Mouse (Mus musculus): Measurements from ENCODE around the gene Tead2. TPM values are rescaled to one million over a fixed set of nuclear protein-coding genes. Genes with fewer than 3 reads are reported as not detected.

The Tead2 gene
- 10.9 TPM for polyA plus RNA-seq (2014; fragmentation: Illumina TruSeq; extraction: RNeasy Lipid Tissue Mini Kit (QIAGEN cat#74804))

GRCm38 (mm10) chr7:45215673-45216441 is at the start of gene Tead2:
TSS of gene Tead2 (plus strand) at chr7:45215753.

GRCm38 (mm10) chr7:45179469-45179868 is 36.1 kb upstream of the Tead2 start, which contains the start of gene Gfy:
TSS of gene Gfy (minus strand) at chr7:45179569.

GRCm38 (mm10) chr7:45180896-45181477 is 34.6 kb upstream of the Tead2 start, which contains the start of gene Pth2:
TSS of gene Pth2 (plus strand) at chr7:45180995.

GRCm38 (mm10) chr7:45204380-45205143 is 11.0 kb upstream of the Tead2 start, which contains the start of gene Ccdc155:
TSS of gene Ccdc155 (minus strand) at chr7:45204892.

GRCm38 (mm10) chr7:45211851-45212251 is 3.7 kb upstream of the Tead2 start, which contains the start of gene Dkkl1:
TSS of gene Dkkl1 (minus strand) at chr7:45212147.

GRCm38 (mm10) chr7:45238723-45239496 is 23.4 kb downstream of the Tead2 start, which contains the start of gene Cd37:
TSS of gene Cd37 (minus strand) at chr7:45239115.

GRCm38 (mm10) chr7:45240633-45241388 is 25.3 kb downstream of the Tead2 start, which contains the start of gene Slc6a16:
TSS of gene Slc6a16 (plus strand) at chr7:45241085.

GRCm38 (mm10) chr7:45277136-45277760 is 61.7 kb downstream of the Tead2 start, which contains the start of gene Slc6a21:
TSS of gene Slc6a21 (plus strand) at chr7:45277513.

Other genes starting within 250 kb of the Tead2 start
- 0.88 TPM for gene Cpt1c, start 240.9 kb upstream of the Tead2 start, polyA plus RNA-seq (2014; fragmentation: Illumina TruSeq; extraction: RNeasy Lipid Tissue Mini Kit (QIAGEN cat#74804))
- gene Prmt1, start 229.2 kb upstream of the Tead2 start, polyA plus RNA-seq (2014; fragmentation: Illumina TruSeq; extraction: RNeasy Lipid Tissue Mini Kit (QIAGEN cat#74804)): 8.2 TPM
- gene Irf3, start 218.1 kb upstream of the Tead2 start, polyA plus RNA-seq (2014; fragmentation: Illumina TruSeq; extraction: RNeasy Lipid Tissue Mini Kit (QIAGEN cat#74804)): 8.4 TPM
- gene Bcl2l12, start 217.0 kb upstream of the Tead2 start, polyA plus RNA-seq (2014; fragmentation: Illumina TruSeq; extraction: RNeasy Lipid Tissue Mini Kit (QIAGEN cat#74804)): 2.0 TPM
- gene Scaf1, start 199.4 kb upstream of the Tead2 start, polyA plus RNA-seq (2014; fragmentation: Illumina TruSeq; extraction: RNeasy Lipid Tissue Mini Kit (QIAGEN cat#74804)): 2.2 TPM
- gene Rras, start 197.8 kb upstream of the Tead2 start, polyA plus RNA-seq (2014; fragmentation: Illumina TruSeq; extraction: RNeasy Lipid Tissue Mini Kit (QIAGEN cat#74804)): 4.0 TPM
- 0.40 TPM for gene Prr12, start 162.9 kb upstream of the Tead2 start, polyA plus RNA-seq (2014; fragmentation: Illumina TruSeq; extraction: RNeasy Lipid Tissue Mini Kit (QIAGEN cat#74804))
- 9.1 TPM for gene Nosip, start 153.3 kb upstream of the Tead2 start, polyA plus RNA-seq (2014; fragmentation: Illumina TruSeq; extraction: RNeasy Lipid Tissue Mini Kit (QIAGEN cat#74804))
- 4.7 TPM for gene Prrg2, start 153.1 kb upstream of the Tead2 start, polyA plus RNA-seq (2014; fragmentation: Illumina TruSeq; extraction: RNeasy Lipid Tissue Mini Kit (QIAGEN cat#74804))
- gene Rcn3, start 123.5 kb upstream of the Tead2 start, polyA plus RNA-seq (2014; fragmentation: Illumina TruSeq; extraction: RNeasy Lipid Tissue Mini Kit (QIAGEN cat#74804)): 0.31 TPM
- 14.4 TPM for gene Fcgrt, start 111.9 kb upstream of the Tead2 start, polyA plus RNA-seq (2014; fragmentation: Illumina TruSeq; extraction: RNeasy Lipid Tissue Mini Kit (QIAGEN cat#74804))
- 474 TPM for gene Rps11, start 91.3 kb upstream of the Tead2 start, polyA plus RNA-seq (2014; fragmentation: Illumina TruSeq; extraction: RNeasy Lipid Tissue Mini Kit (QIAGEN cat#74804))
- 557 TPM for gene Rpl13a, start 87.0 kb upstream of the Tead2 start, polyA plus RNA-seq (2014; fragmentation: Illumina TruSeq; extraction: RNeasy Lipid Tissue Mini Kit (QIAGEN cat#74804))
- gene Gm45713, start 79.5 kb upstream of the Tead2 start, polyA plus RNA-seq (2014; fragmentation: Illumina TruSeq; extraction: RNeasy Lipid Tissue Mini Kit (QIAGEN cat#74804)): not detected
- 3.9 TPM for gene Flt3l, start 79.3 kb upstream of the Tead2 start, polyA plus RNA-seq (2014; fragmentation: Illumina TruSeq; extraction: RNeasy Lipid Tissue Mini Kit (QIAGEN cat#74804))
- gene Pih1d1, start 61.5 kb upstream of the Tead2 start, polyA plus RNA-seq (2014; fragmentation: Illumina TruSeq; extraction: RNeasy Lipid Tissue Mini Kit (QIAGEN cat#74804)): 2.1 TPM
- gene Aldh16a1, start 61.2 kb upstream of the Tead2 start, polyA plus RNA-seq (2014; fragmentation: Illumina TruSeq; extraction: RNeasy Lipid Tissue Mini Kit (QIAGEN cat#74804)): 0.88 TPM
- not detected for gene Slc17a7, start 51.8 kb upstream of the Tead2 start, polyA plus RNA-seq (2014; fragmentation: Illumina TruSeq; extraction: RNeasy Lipid Tissue Mini Kit (QIAGEN cat#74804))
- not detected for gene Gfy, start 36.2 kb upstream of the Tead2 start, polyA plus RNA-seq (2014; fragmentation: Illumina TruSeq; extraction: RNeasy Lipid Tissue Mini Kit (QIAGEN cat#74804))
- gene Pth2, start 34.8 kb upstream of the Tead2 start, polyA plus RNA-seq (2014; fragmentation: Illumina TruSeq; extraction: RNeasy Lipid Tissue Mini Kit (QIAGEN cat#74804)): not detected
- not detected for gene Ccdc155, start 10.9 kb upstream of the Tead2 start, polyA plus RNA-seq (2014; fragmentation: Illumina TruSeq; extraction: RNeasy Lipid Tissue Mini Kit (QIAGEN cat#74804))
- not detected for gene Dkkl1, start 3.6 kb upstream of the Tead2 start, polyA plus RNA-seq (2014; fragmentation: Illumina TruSeq; extraction: RNeasy Lipid Tissue Mini Kit (QIAGEN cat#74804))
- gene Cd37, start 23.4 kb downstream of the Tead2 start, polyA plus RNA-seq (2014; fragmentation: Illumina TruSeq; extraction: RNeasy Lipid Tissue Mini Kit (QIAGEN cat#74804)): not detected
- not detected for gene Slc6a16, start 25.3 kb downstream of the Tead2 start, polyA plus RNA-seq (2014; fragmentation: Illumina TruSeq; extraction: RNeasy Lipid Tissue Mini Kit (QIAGEN cat#74804))
- gene Slc6a21, start 61.8 kb downstream of the Tead2 start, polyA plus RNA-seq (2014; fragmentation: Illumina TruSeq; extraction: RNeasy Lipid Tissue Mini Kit (QIAGEN cat#74804)): not detected
- gene Trpm4, start 118.0 kb downstream of the Tead2 start, polyA plus RNA-seq (2014; fragmentation: Illumina TruSeq; extraction: RNeasy Lipid Tissue Mini Kit (QIAGEN cat#74804)): 0.46 TPM
- gene Hrc, start 119.5 kb downstream of the Tead2 start, polyA plus RNA-seq (2014; fragmentation: Illumina TruSeq; extraction: RNeasy Lipid Tissue Mini Kit (QIAGEN cat#74804)): 0.31 TPM
- gene Ppfia3, start 151.3 kb downstream of the Tead2 start, polyA plus RNA-seq (2014; fragmentation: Illumina TruSeq; extraction: RNeasy Lipid Tissue Mini Kit (QIAGEN cat#74804)): not detected
- not detected for gene Lin7b, start 154.8 kb downstream of the Tead2 start, polyA plus RNA-seq (2014; fragmentation: Illumina TruSeq; extraction: RNeasy Lipid Tissue Mini Kit (QIAGEN cat#74804))
- 78.5 TPM for gene Snrnp70, start 180.0 kb downstream of the Tead2 start, polyA plus RNA-seq (2014; fragmentation: Illumina TruSeq; extraction: RNeasy Lipid Tissue Mini Kit (QIAGEN cat#74804))
- not detected for gene Kcna7, start 189.9 kb downstream of the Tead2 start, polyA plus RNA-seq (2014; fragmentation: Illumina TruSeq; extraction: RNeasy Lipid Tissue Mini Kit (QIAGEN cat#74804))
- 2.6 TPM for gene Ntf5, start 197.9 kb downstream of the Tead2 start, polyA plus RNA-seq (2014; fragmentation: Illumina TruSeq; extraction: RNeasy Lipid Tissue Mini Kit (QIAGEN cat#74804))
- not detected for gene Lhb, start 205.1 kb downstream of the Tead2 start, polyA plus RNA-seq (2014; fragmentation: Illumina TruSeq; extraction: RNeasy Lipid Tissue Mini Kit (QIAGEN cat#74804))
- 4.5 TPM for gene Gys1, start 219.1 kb downstream of the Tead2 start, polyA plus RNA-seq (2014; fragmentation: Illumina TruSeq; extraction: RNeasy Lipid Tissue Mini Kit (QIAGEN cat#74804))
- 2.1 TPM for gene Ruvbl2, start 222.3 kb downstream of the Tead2 start, polyA plus RNA-seq (2014; fragmentation: Illumina TruSeq; extraction: RNeasy Lipid Tissue Mini Kit (QIAGEN cat#74804))
- 0.88 TPM for gene Ftl1, start 244.1 kb downstream of the Tead2 start, polyA plus RNA-seq (2014; fragmentation: Illumina TruSeq; extraction: RNeasy Lipid Tissue Mini Kit (QIAGEN cat#74804))

All from ovary, adult 10 weeks (tissue).